Mouse (Mus musculus) CH12.LX (cell line): ENCODE results near the gene Gtsf1. TPM values are rescaled to one million over a fixed set of nuclear protein-coding genes. Genes with fewer than 3 reads are reported as not detected.
A peak's percentile ranks its signal among the peaks of the same experiment; 100 is the strongest.

ENCODE experiments used
- DNase-seq: peaks from one replicate; pipeline ENCODE4 v3.0.0-alpha.2; 2013; ENCODE audit errors: extremely low read depth
- H3K27ac ChIP-seq: 2 replicates; pipeline ENCODE4 v1.5.1; 2012; ENCODE audit warnings: low read depth, mild to moderate bottlenecking, control low read depth, moderate library complexity; ENCODE audit not compliant: insufficient read depth
- H3K27me3 ChIP-seq: replicated peaks from 2 replicates; pipeline ENCODE3; 2012; ENCODE audit warnings: inconsistent platforms
- H3K36me3 ChIP-seq, 2 experiments: replicated peaks in 1 of 2; 2 replicates each; pipeline versions ENCODE3 to v1.6.1; 2012; ENCODE audit warnings: inconsistent platforms in 1 of 2, low read length in 1 of 2, mild to moderate bottlenecking in 1 of 2, mixed read lengths in 1 of 2, moderate library complexity in 1 of 2; ENCODE audit not compliant: control insufficient read depth in 1 of 2, insufficient read depth in 1 of 2
- H3K4me1 ChIP-seq, 2 experiments: 2 replicates each; pipeline ENCODE4 v1.6.1; 2012; ENCODE audit warnings: inconsistent platforms in 1 of 2, moderate library complexity in 1 of 2; ENCODE audit not compliant: insufficient read depth in 2 of 2, control insufficient read depth in 1 of 2
- H3K4me2 ChIP-seq: 2 replicates; pipeline ENCODE4 v1.6.1; 2012; ENCODE audit warnings: low read depth, mild to moderate bottlenecking, control low read depth; ENCODE audit not compliant: poor library complexity, insufficient read depth, severe bottlenecking
- H3K4me3 ChIP-seq, 3 experiments: fragments of 150-350 bp in 1 of 3; sonication (generic) in 1 of 3; replicated peaks in 1 of 3; 2 replicates each; pipeline versions ENCODE3 to v1.5.1; 2011 to 2012; ENCODE audit warnings: low read depth in 2 of 3, low read length in 2 of 3, mild to moderate bottlenecking in 2 of 3, moderate library complexity in 2 of 3, control low read depth in 1 of 3, improper control_type of control experiment in 1 of 3, inconsistent platforms in 1 of 3, mixed read lengths in 1 of 3; ENCODE audit not compliant: poor library complexity in 1 of 3
- H3K79me2 ChIP-seq: replicated peaks from 2 replicates; pipeline ENCODE4 v1.6.1; 2012; ENCODE audit warnings: mild to moderate bottlenecking, moderate library complexity; ENCODE audit not compliant: control insufficient read depth, poor library complexity, insufficient read depth, severe bottlenecking; ENCODE audit errors: extremely low read depth
- H3K9ac ChIP-seq: 2 replicates; pipeline ENCODE4 v1.6.1; 2012; ENCODE audit warnings: low read depth, mild to moderate bottlenecking, control low read depth, moderate library complexity; ENCODE audit not compliant: insufficient read depth
- H3K9me3 ChIP-seq: replicated peaks from 2 replicates; pipeline ENCODE3; 2012; ENCODE audit warnings: low read length, inconsistent platforms, mixed read lengths
- BHLHE40 ChIP-seq: IDR thresholded peaks from 2 replicates; pipeline ENCODE4 v1.6.1; 2011; ENCODE audit warnings: mild to moderate bottlenecking, low read depth, low read length, improper control_type of control experiment
- ELF1 ChIP-seq: IDR thresholded peaks from 2 replicates; pipeline ENCODE4 v1.6.1; 2014; ENCODE audit warnings: low read depth, mild to moderate bottlenecking, inconsistent platforms, low read length, improper control_type of control experiment
- EP300 ChIP-seq: IDR thresholded peaks from 2 replicates; pipeline ENCODE4 v1.6.1; 2011; ENCODE audit warnings: low read length, improper control_type of control experiment
- ETS1 ChIP-seq: conservative IDR thresholded peaks from 2 replicates; pipeline ENCODE4 v1.6.1; 2012; ENCODE audit warnings: low read depth, mild to moderate bottlenecking, inconsistent platforms, low read length, improper control_type of control experiment, moderate library complexity
- GABPA ChIP-seq: IDR thresholded peaks from 2 replicates; pipeline ENCODE4 v1.6.1; 2012; ENCODE audit warnings: low read depth, low read length, improper control_type of control experiment, inconsistent platforms; ENCODE audit not compliant: insufficient replicate concordance
- IRF4 ChIP-seq: IDR thresholded peaks from 2 replicates; pipeline ENCODE4 v1.6.1; 2014; ENCODE audit warnings: low read depth, mild to moderate bottlenecking, inconsistent platforms, low read length, improper control_type of control experiment
- JUND ChIP-seq: conservative IDR thresholded peaks from 2 replicates; pipeline ENCODE4 v1.6.1; 2011; ENCODE audit warnings: low read depth, low read length, improper control_type of control experiment
- KAT2A ChIP-seq: IDR thresholded peaks from 2 replicates; pipeline ENCODE4 v1.6.1; 2012; ENCODE audit warnings: low read length, improper control_type of control experiment, inconsistent platforms; ENCODE audit not compliant: insufficient replicate concordance
- MAFK ChIP-seq: IDR thresholded peaks from 2 replicates; pipeline ENCODE4 v1.6.1; 2011; ENCODE audit warnings: low read length, improper control_type of control experiment; ENCODE audit not compliant: insufficient replicate concordance
- MAX ChIP-seq: IDR thresholded peaks from 2 replicates; pipeline ENCODE4 v1.6.1; 2011; ENCODE audit warnings: low read length, improper control_type of control experiment
- MAZ ChIP-seq: IDR thresholded peaks from 2 replicates; pipeline ENCODE4 v1.6.1; 2012; ENCODE audit warnings: low read depth, mild to moderate bottlenecking, inconsistent platforms, low read length, improper control_type of control experiment, moderate library complexity
- MYC ChIP-seq: IDR thresholded peaks from 2 replicates; pipeline ENCODE4 v1.6.1; 2011; ENCODE audit warnings: low read depth, mild to moderate bottlenecking, improper control_type of control experiment, low read length
- POLR2A ChIP-seq: IDR thresholded peaks from 2 replicates; pipeline ENCODE4 v1.6.1; 2011; ENCODE audit warnings: low read depth, mild to moderate bottlenecking, improper control_type of control experiment, low read length
- RCOR1 ChIP-seq: conservative IDR thresholded peaks from 2 replicates; pipeline ENCODE4 v1.6.1; 2012; ENCODE audit warnings: low read depth, mild to moderate bottlenecking, inconsistent platforms, low read length, improper control_type of control experiment
- SIN3A ChIP-seq: IDR thresholded peaks from 2 replicates; pipeline ENCODE4 v1.6.1; 2012; ENCODE audit warnings: low read length, improper control_type of control experiment, inconsistent platforms
- SMC3 ChIP-seq: IDR thresholded peaks from 2 replicates; pipeline ENCODE4 v1.6.1; 2011; ENCODE audit warnings: low read depth, low read length, improper control_type of control experiment
- USF1 ChIP-seq: IDR thresholded peaks from 2 replicates; pipeline ENCODE4 v1.6.1; 2014; ENCODE audit warnings: low read depth, mild to moderate bottlenecking, inconsistent platforms, low read length, improper control_type of control experiment
- USF2 ChIP-seq: conservative IDR thresholded peaks from 2 replicates; pipeline ENCODE4 v1.6.1; 2011; ENCODE audit warnings: low read depth, low read length, improper control_type of control experiment
- ZKSCAN1 ChIP-seq: IDR thresholded peaks from 2 replicates; pipeline ENCODE4 v1.6.1; 2012; ENCODE audit warnings: low read depth, inconsistent platforms, low read length, improper control_type of control experiment, borderline replicate concordance
- dilution Hi-C: fragments of 300-500 bp; cut with MboI; formaldehyde crosslinking; loops from 2 replicates; pipeline ENCODE4 v1.14.3; 2020; ENCODE audit warnings: low sequenced_read_pairs; ENCODE audit not compliant: extremely low pct_unique_long_range_greater_than_20kb, extremely low pct_ligation_motif_present
- in situ Hi-C: fragments of 300-500 bp; cut with MboI; formaldehyde crosslinking; loops from 3 replicates; pipeline ENCODE4 v1.14.3; 2019; ENCODE audit warnings: low sequenced_read_pairs, low pct_ligation_motif_present, low pct_unique_long_range_greater_than_20kb, mixed read lengths
- polyA plus RNA-seq: library from polyadenylated mRNA; unstranded; fragments of >175 nt; gene quantifications from 2 replicates; pipeline ENCODE4 v1.2.1, GENCODE M21; 2012; ENCODE audit warnings: low read depth; ENCODE audit not compliant: insufficient read length
- total RNA-seq, 2 experiments: library from RNA; depleted of rRNA; stranded (reverse); fragments of 300-350 nt in 1 of 2; fragments of >200 nt in 1 of 2; gene quantifications; 2 replicates each; pipeline ENCODE4 v1.2.3; 2012 to 2014

Gtsf1 gene
- total and polyA plus RNA-seq, 3 experiments = not detected

DNA sequence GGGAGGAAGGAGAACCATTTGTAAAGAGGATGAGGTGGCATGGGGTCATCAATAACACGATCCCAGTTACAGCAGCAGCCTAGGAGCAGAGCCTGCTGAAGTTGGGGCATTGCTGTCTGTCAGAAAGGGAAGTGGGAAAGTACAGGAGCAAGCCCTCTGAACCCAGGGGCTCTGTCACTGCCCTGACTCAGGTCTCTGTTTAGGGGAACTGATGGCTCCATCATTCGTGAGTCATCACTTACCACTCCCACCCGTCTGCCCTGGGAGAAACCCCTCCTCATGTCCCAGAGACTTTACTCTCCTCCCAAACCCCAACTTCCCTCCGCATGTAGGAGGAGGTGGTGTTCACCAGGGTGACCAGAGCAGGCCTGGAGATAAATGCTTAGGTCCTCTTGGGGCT is 59.8 kb downstream of the Gtsf1 start:
- peak overlapping the region; percentile 16; the same call in 1 of the 2 replicates for H3K4me2 ChIP-seq

DNA sequence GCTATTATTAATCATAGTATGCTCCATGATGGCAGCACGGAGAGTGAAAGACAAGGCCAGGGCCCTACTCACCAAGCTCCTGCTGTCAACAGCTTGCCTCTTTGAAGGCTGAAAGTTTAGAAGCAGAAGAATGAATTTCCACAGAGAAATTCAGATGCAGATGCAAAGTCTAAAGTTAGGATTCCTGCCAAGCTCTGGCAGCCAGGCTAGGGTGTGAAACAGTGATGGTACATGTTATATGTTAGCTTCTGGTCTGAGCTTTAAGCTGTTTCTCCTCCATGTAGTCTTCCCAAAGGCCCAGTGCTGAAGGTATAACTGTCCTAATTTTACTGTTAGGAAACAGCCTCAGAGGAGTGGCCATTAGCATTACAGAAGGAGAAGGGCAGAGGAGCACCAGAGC is 61.1 kb downstream of the Gtsf1 start:
- Histone ChIP-seq H3K27ac (no peak overlapping the region), H3K4me3 (no peak overlapping the region), H3K9me3 (no peaks in the 10 kb centered on the region), H3K9ac (no peak overlapping the region), H3K36me3 (no peaks in the 10 kb centered on the region), H3K4me2 (no peak overlapping the region), H3K79me2 (no peaks in the 10 kb centered on the region), H3K4me1 (peaks cover 7 to 38% of the 10 kb centered on the region in 2 experiments), H3K27me3 (no peaks in the 10 kb centered on the region)
- in situ Hi-C loops = no loop called here
- dilution Hi-C loops = no loop called here
- TF ChIP-seq SIN3A = no peak
- DNase-seq = no peak

More for the DNA sequence above, 59.8 kb downstream of the Gtsf1 start:
- DNase-seq = peak; percentile 46
- H3K9me3 ChIP-seq = no peaks in the 10 kb centered on the region
- dilution Hi-C loops (no loop called here), in situ Hi-C loops (no loop called here)
- peaks cover 7 to 29% of the 10 kb centered on the region in 2 experiments for H3K4me1 ChIP-seq
- no peak overlapping the region for H3K4me3 ChIP-seq
- H3K36me3 ChIP-seq = no peaks in the 10 kb centered on the region
- no peaks in the 10 kb centered on the region for H3K27me3 ChIP-seq
- no peak overlapping the region for H3K27ac ChIP-seq
- no peak overlapping the region for H3K9ac ChIP-seq
- TF ChIP-seq EP300 (0 out of 2 replicates have a peak, but pooled peaks have one; percentile 35), MAZ (no peak), GABPA (no peak), IRF4 (0 out of 2 replicates have a peak, but pooled peaks have one; percentile 46), ETS1 (peak; percentile 51), JUND (0 out of 2 replicates have a peak, but pooled peaks have one; percentile 16)
- TF ChIP-seq, all 38 proteins: peak for 4
- no peaks in the 10 kb centered on the region for H3K79me2 ChIP-seq

DNA sequence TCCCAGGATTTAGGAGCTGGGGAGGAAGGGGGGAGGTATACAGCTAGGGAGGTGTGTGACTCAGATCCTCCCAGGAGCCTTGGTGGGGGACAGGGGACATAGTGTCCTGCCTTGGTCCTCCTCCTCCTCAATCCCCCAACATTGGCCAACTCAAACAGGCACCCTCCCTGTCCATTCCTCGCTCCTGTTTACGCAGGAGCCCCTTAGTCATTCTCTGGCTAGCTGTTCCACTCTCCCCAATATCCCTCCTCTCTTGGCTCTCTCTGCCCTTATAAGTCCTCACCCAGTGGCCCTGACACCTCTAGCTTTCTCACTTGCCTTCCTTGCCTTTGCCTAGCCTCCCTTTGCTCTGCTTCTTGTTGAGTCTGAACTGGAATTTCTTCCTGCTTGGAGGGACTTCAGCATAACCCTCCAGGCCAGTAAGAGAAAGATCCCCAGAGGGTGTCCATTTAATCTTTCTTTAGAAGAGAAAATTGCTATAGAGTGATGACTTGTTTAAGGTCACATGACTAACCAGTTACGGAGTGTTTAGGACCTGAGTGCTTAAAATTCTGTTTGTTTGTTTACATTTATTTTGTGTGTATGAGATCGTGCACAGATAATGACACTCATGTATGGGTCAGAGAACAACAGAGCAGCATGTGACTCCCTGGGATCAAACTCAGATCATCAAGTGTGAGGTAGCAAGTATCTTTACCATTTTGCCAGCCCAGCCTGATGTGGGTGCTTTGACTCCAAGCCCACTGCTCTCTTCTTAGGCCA is 61.9 kb downstream of the Gtsf1 start:
- DNase-seq = no peak
- H3K4me2 ChIP-seq = no peak overlapping the region
- H3K4me1 ChIP-seq = peaks cover 7 to 41% of the 10 kb centered on the region in 2 experiments
- no peak overlapping the region for H3K4me3 ChIP-seq
- H3K9ac ChIP-seq = no peak overlapping the region
- no peak overlapping the region for H3K27ac ChIP-seq
- H3K36me3 ChIP-seq = no peaks in the 10 kb centered on the region
- dilution Hi-C loops (no loop called here), in situ Hi-C loops (no loop called here)
- no peaks in the 10 kb centered on the region for H3K27me3 ChIP-seq
- TF ChIP-seq ELF1 (no peak), USF1 (no peak), RCOR1 (no peak), SMC3 (no peak), ZKSCAN1 (no peak), MAZ (no peak), POLR2A (no peak), KAT2A (no peak), MAX (no peak), MYC (no peak), BHLHE40 (no peak), USF2 (no peak), MAFK (no peak)
- no peaks in the 10 kb centered on the region for H3K79me2 ChIP-seq
- no peaks in the 10 kb centered on the region for H3K9me3 ChIP-seq
